Mouse (Mus musculus): ENCODE data around the gene Dnase2a.

DNA sequence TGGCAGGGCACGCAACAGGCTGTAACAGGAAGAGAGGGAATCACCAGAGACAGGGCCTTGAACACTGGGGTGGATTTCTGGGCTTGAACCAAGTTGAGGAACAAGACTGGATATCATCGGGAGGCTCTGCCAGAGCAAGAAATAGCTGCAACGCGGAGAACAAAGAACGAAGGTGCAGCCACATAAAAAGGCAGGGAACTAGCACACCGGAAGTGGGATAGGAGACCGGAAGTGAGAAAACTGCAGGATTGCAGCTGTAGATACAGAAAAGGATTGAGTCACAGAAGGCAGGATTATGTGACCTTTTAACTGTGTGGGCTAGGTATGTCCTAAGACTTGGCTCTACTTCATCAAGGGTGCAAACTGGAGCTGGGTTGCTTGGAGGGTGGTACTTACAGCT lies 4.0 kb upstream of the Dnase2a start:
- TF ChIP-seq EP300 (IDR thresholded peaks at IDR 0.05; ENCODE audit: low read depth) (no peak), CTCF (IDR thresholded peaks at IDR 0.05; ENCODE audit: low read depth) (no peak)
